Mouse (Mus musculus): ENCODE measurements around the gene Sox5. TPM values are rescaled to one million over a fixed set of nuclear protein-coding genes. Genes with fewer than 3 reads are reported as not detected.

The Sox5 gene
- polyA plus RNA-seq, 2 experiments: 1.6 to 1.7 TPM

- H3K9me3 ChIP-seq (ENCODE audit: control insufficient read depth, low read length): no peaks in the 10 kb centered on the region
Observed at GRCm38 (mm10) chr6:144322297-144323047, 459.3 kb downstream of the Sox5 start.

GRCm38 (mm10) chr6:144320327-144320726, 461.4 kb downstream of the Sox5 start:
- Histone ChIP-seq H3K27ac (no peak overlapping the region), H3K36me3 (replicated peaks; ENCODE audit: control insufficient read depth, insufficient read depth, low read depth) (no peaks in the 10 kb centered on the region), H3K9ac (replicated peaks) (no peak overlapping the region), H3K4me2 (ENCODE audit: low read depth) (no peak overlapping the region), H3K9me3 (ENCODE audit: control insufficient read depth, low read length) (no peaks in the 10 kb centered on the region), H3K4me1 (replicated peaks; ENCODE audit: control insufficient read depth in 2 of 2, insufficient read depth in 2 of 2, low read length in 1 of 2) (no peaks in the 10 kb centered on the region), H3K4me3 (ENCODE audit: insufficient read depth in 1 of 2, low read depth in 2 of 2, low read length in 2 of 2) (no peak overlapping the region), H3K27me3 (ENCODE audit: control insufficient read depth, insufficient read depth, low read length) (no peaks in the 10 kb centered on the region)
- DNase-seq (ENCODE audit: low read depth in 3 of 3, low spot score in 3 of 3) (no peak), ATAC-seq (ENCODE audit: insufficient read depth) (no peak)
- TF ChIP-seq EP300 (IDR thresholded peaks at IDR 0.05; ENCODE audit: low read depth): no peak
- no peak for TF ChIP-seq CTCF (IDR thresholded peaks at IDR 0.05; ENCODE audit: low read depth)

More at GRCm38 (mm10) chr6:144322297-144323047, 459.3 kb downstream of the Sox5 start:
- no peaks in the 10 kb centered on the region for H3K27me3 ChIP-seq (ENCODE audit: control insufficient read depth, insufficient read depth, low read length)
- 72% methylated on average over 13 of the region's 13 CpGs for WGBS (ENCODE audit: insufficient replicate concordance)
- no peaks in the 10 kb centered on the region for H3K36me3 ChIP-seq (replicated peaks; ENCODE audit: control insufficient read depth, insufficient read depth, low read depth)
- no peak overlapping the region for H3K27ac ChIP-seq
- no peaks in the 10 kb centered on the region for H3K4me1 ChIP-seq (replicated peaks; ENCODE audit: control insufficient read depth in 2 of 2, insufficient read depth in 2 of 2, low read length in 1 of 2)
- no peak for TF ChIP-seq EP300 (IDR thresholded peaks at IDR 0.05; ENCODE audit: low read depth)
- TF ChIP-seq CTCF (IDR thresholded peaks at IDR 0.05; ENCODE audit: low read depth): no peak
- H3K4me3 ChIP-seq (ENCODE audit: insufficient read depth in 1 of 2, low read depth in 2 of 2, low read length in 2 of 2): no peak overlapping the region
- H3K4me2 ChIP-seq (ENCODE audit: low read depth): no peak overlapping the region
- no peak for ATAC-seq (ENCODE audit: insufficient read depth)
- no peak for DNase-seq (ENCODE audit: low read depth in 3 of 3, low spot score in 3 of 3)
- no peak overlapping the region for H3K9ac ChIP-seq (replicated peaks)

GRCm38 (mm10) chr6:144319717-144320116, 462.1 kb downstream of the Sox5 start:
- WGBS (ENCODE audit: insufficient replicate concordance): 60% methylated on average over 6 of the region's 6 CpGs
- Histone ChIP-seq H3K27ac (no peak overlapping the region), H3K9ac (replicated peaks) (no peak overlapping the region), H3K27me3 (ENCODE audit: control insufficient read depth, insufficient read depth, low read length) (no peaks in the 10 kb centered on the region), H3K36me3 (replicated peaks; ENCODE audit: control insufficient read depth, insufficient read depth, low read depth) (no peaks in the 10 kb centered on the region), H3K4me3 (ENCODE audit: insufficient read depth in 1 of 2, low read depth in 2 of 2, low read length in 2 of 2) (no peak overlapping the region), H3K4me1 (replicated peaks; ENCODE audit: control insufficient read depth in 2 of 2, insufficient read depth in 2 of 2, low read length in 1 of 2) (no peaks in the 10 kb centered on the region), H3K9me3 (ENCODE audit: control insufficient read depth, low read length) (no peaks in the 10 kb centered on the region), H3K4me2 (ENCODE audit: low read depth) (no peak overlapping the region)
- DNase-seq (ENCODE audit: low read depth in 3 of 3, low spot score in 3 of 3) (no peak), ATAC-seq (ENCODE audit: insufficient read depth) (no peak)
- TF ChIP-seq CTCF (IDR thresholded peaks at IDR 0.05; ENCODE audit: low read depth) (no peak), EP300 (IDR thresholded peaks at IDR 0.05; ENCODE audit: low read depth) (no peak)

GRCm38 (mm10) chr6:144312781-144313754, 468.7 kb downstream of the Sox5 start:
- H3K4me1 ChIP-seq (replicated peaks; ENCODE audit: control insufficient read depth in 2 of 2, insufficient read depth in 2 of 2, low read length in 1 of 2): peaks cover 0 to 3% of the 10 kb centered on the region in 2 experiments; a peak in 2 of 4 replicates
- no peak overlapping the region for H3K27ac ChIP-seq
- DNase-seq (ENCODE audit: low read depth in 3 of 3, low spot score in 3 of 3): no peak
- H3K9me3 ChIP-seq (ENCODE audit: control insufficient read depth, low read length): no peaks in the 10 kb centered on the region
- WGBS (ENCODE audit: insufficient replicate concordance): 62% methylated on average over 17 of the region's 17 CpGs
- no peak overlapping the region for H3K4me2 ChIP-seq (ENCODE audit: low read depth)
- TF ChIP-seq EP300 (IDR thresholded peaks at IDR 0.05; ENCODE audit: low read depth) (no peak), CTCF (IDR thresholded peaks at IDR 0.05; ENCODE audit: low read depth) (no peak)
- no peak overlapping the region for H3K4me3 ChIP-seq (ENCODE audit: insufficient read depth in 1 of 2, low read depth in 2 of 2, low read length in 2 of 2)
- no peaks in the 10 kb centered on the region for H3K36me3 ChIP-seq (replicated peaks; ENCODE audit: control insufficient read depth, insufficient read depth, low read depth)
- no peak for ATAC-seq (ENCODE audit: insufficient read depth)
- no peaks in the 10 kb centered on the region for H3K27me3 ChIP-seq (ENCODE audit: control insufficient read depth, insufficient read depth, low read length)
- no peak overlapping the region for H3K9ac ChIP-seq (replicated peaks)

GRCm38 (mm10) chr6:144312282-144312780, 469.4 kb downstream of the Sox5 start:
- 72% methylated on average over 7 of the region's 7 CpGs for WGBS (ENCODE audit: insufficient replicate concordance)

More at GRCm38 (mm10) chr6:144312282-144312780, 469.4 kb downstream of the Sox5 start:
- no peak for ATAC-seq (ENCODE audit: insufficient read depth)
- TF ChIP-seq EP300 (IDR thresholded peaks at IDR 0.05; ENCODE audit: low read depth): no peak
- no peak for TF ChIP-seq CTCF (IDR thresholded peaks at IDR 0.05; ENCODE audit: low read depth)
- no peaks in the 10 kb centered on the region for H3K27me3 ChIP-seq (ENCODE audit: control insufficient read depth, insufficient read depth, low read length)
- no peaks in the 10 kb centered on the region for H3K36me3 ChIP-seq (replicated peaks; ENCODE audit: control insufficient read depth, insufficient read depth, low read depth)
- no peak overlapping the region for H3K4me3 ChIP-seq (ENCODE audit: insufficient read depth in 1 of 2, low read depth in 2 of 2, low read length in 2 of 2)
- H3K9me3 ChIP-seq (ENCODE audit: control insufficient read depth, low read length): no peaks in the 10 kb centered on the region
- no peak overlapping the region for H3K4me2 ChIP-seq (ENCODE audit: low read depth)
- H3K4me1 ChIP-seq (replicated peaks; ENCODE audit: control insufficient read depth in 2 of 2, insufficient read depth in 2 of 2, low read length in 1 of 2): peaks cover 0 to 3% of the 10 kb centered on the region in 2 experiments; a peak in 2 of 4 replicates
- no peak overlapping the region for H3K9ac ChIP-seq (replicated peaks)
- no peak for DNase-seq (ENCODE audit: low read depth in 3 of 3, low spot score in 3 of 3)
- H3K27ac ChIP-seq: no peak overlapping the region

All from liver, embryonic 14.5 days (tissue).